Mouse (Mus musculus) mouse trophoblast stem cell (cell line): ENCODE measurements around the gene Slc28a2.
"Not testable (repeated sequence)": the region's sequence is repeated elsewhere in the genome, so short reads cannot be mapped to it uniquely, and the experiment has no call there.

Experiments used
- in situ Hi-C, 2 experiments: fragments of 300-500 bp; cut with MseI, MboI; formaldehyde crosslinking; loops; 2 replicates in 1 of 2; 3 replicates in 1 of 2; pipeline ENCODE4 v1.15.1; 2025

Slc28a2 gene

GRCm38 (mm10) chr2:122426200-122426599 is at the start of gene Slc28a2:
Gene Slc28a2, plus strand, starts transcription at chr2:122426477.
- in situ Hi-C loops, result not testable (repeated sequence)

DNA sequence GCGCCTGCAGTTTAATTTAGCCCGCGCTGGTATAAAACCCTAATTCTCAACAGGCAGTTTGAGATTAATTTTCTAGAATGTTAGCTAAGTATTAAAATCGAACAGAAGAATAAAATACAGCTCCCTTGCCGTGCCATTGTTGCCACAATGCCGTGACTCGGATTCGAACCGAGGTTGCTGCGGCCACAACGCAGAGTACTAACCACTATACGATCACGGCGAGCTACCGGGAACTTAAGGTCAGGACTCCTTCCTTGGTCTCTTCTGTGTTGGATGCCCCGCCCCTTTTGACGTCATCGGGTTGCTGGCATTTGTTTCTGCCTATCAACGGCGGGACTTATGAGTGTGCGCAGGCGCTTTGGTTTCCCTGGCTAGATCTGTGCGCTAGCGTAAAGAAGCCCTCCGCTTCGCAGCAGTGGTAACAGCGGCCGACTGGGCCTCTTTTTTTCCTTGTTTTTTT is 49.0 kb upstream of the Slc28a2 start:
- in situ Hi-C loops, result no loop called here

DNA sequence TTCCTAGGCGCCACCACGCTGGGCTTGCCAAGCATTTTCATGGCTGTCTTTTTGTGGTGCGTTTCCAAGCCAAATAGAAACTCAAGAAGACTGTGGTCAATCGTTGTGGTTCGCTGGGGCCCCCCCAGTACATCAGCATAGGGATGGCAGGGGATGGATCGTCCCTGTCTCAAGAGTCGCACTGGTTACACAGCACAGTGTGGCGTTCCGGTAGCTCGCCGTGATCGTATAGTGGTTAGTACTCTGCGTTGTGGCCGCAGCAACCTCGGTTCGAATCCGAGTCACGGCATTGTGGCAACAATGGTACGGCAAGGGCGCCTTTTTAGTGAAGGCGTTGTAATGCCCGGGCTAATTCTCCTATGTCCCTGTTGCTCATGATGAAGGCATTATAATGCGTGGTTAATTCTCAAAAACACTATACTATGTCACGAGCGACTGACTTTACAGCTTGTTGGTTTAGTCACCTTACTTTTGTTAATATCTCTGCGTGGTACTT is 48.5 kb upstream of the Slc28a2 start:
- in situ Hi-C loops, result no loop called here

- in situ Hi-C loops, result no loop called here
Measured at GRCm38 (mm10) chr2:122378421-122379291, 47.6 kb upstream of the Slc28a2 start.

DNA sequence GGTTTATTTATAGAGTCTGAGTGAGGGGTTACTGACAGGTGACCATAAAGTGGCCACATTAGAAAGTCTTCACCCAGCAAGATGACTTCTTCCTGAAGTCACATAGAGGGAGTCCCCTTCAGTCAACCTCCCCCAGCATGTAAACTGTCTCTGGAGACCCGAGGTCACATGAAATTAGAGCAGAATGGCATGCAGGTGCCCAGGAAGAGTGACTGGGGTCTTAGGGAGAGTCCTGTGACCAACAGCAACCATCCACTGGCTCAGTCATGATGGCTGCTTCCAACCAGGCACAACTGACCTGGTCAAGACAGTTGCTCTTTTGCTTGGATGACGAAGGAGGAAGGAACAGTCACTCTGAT is 47.0 kb upstream of the Slc28a2 start:
- in situ Hi-C loops, result no loop called here

DNA sequence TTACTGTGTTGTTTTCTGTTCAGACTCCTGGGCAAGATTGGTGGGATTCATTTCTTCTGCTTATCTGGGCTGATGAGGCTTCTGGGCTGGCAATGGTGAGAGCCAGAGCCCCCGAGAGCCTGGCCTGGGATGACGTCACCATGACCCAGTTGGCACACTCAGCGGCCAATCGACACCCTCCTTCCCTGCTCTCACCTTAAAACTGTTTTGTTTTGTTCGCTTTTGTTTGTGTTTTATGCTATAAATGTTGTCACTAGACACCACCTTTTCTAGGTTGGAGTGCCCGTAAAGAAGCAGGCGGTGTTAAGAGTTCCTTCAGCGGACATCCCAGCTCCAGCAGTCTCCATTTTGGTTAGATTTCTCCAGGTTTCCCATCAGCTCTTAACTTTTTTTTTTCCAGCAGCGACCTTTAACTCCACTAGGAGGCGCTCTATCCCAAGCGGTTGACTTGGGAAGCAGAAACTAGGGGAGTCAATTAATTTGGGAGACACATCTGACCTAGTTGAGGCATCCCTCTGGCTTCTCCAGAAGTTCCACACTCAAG is 45.4 kb upstream of the Slc28a2 start:
- in situ Hi-C loops, result loop anchor here (5.0 to 10.0 kb wide), 5 partner anchors 84 to 364 kb away; no protein-coding TSS in a partner anchor

GRCm38 (mm10) chr2:122381329-122382103 is 44.8 kb upstream of the Slc28a2 start:
- in situ Hi-C loops, result loop anchor here (5.0 to 10.0 kb wide), 5 partner anchors 83 to 363 kb away; no protein-coding TSS in a partner anchor

GRCm38 (mm10) chr2:122382121-122382520 is 44.2 kb upstream of the Slc28a2 start:
- in situ Hi-C loops, result loop anchor here (5.0 to 10.0 kb wide), 5 partner anchors 83 to 363 kb away; no protein-coding TSS in a partner anchor

GRCm38 (mm10) chr2:122385095-122385494 is 41.2 kb upstream of the Slc28a2 start:
- in situ Hi-C loops, result loop anchor here (10.0 kb wide), 4 partner anchors 80 to 360 kb away; no protein-coding TSS in a partner anchor

DNA sequence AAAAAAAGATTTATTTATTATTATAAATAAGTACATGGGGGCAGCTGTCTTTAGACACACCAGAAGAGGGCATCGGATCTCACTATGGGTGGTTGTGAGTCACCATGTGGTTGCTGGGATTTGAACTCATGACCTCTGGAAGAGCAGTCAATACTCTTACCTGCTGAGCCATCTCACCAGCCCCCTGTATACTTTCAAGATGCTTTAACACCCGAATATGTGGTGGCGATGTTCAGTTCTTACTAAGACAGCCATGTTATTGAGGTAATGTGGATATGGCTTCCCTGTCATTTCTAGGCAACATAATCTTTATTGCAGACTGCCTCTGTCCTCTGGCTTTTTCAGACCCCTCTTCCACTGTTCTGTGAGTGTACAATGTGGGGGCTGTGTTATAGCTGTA is 39.1 kb upstream of the Slc28a2 start:
- in situ Hi-C loops, result loop anchor here (10.0 kb wide), 4 partner anchors 78 to 358 kb away; no protein-coding TSS in a partner anchor

- in situ Hi-C loops, result no loop called here
Measured at GRCm38 (mm10) chr2:122396150-122396549, 30.1 kb upstream of the Slc28a2 start.

GRCm38 (mm10) chr2:122407607-122408006 is 18.7 kb upstream of the Slc28a2 start:
- in situ Hi-C loops, result loop anchor here in 1 of 2 experiments (5.0 kb wide), 1 partner anchor 65 kb away; no protein-coding TSS in a partner anchor

GRCm38 (mm10) chr2:122408928-122409327 is 17.3 kb upstream of the Slc28a2 start:
- in situ Hi-C loops, result loop anchor here in 1 of 2 experiments (5.0 kb wide), 1 partner anchor 63 kb away; no protein-coding TSS in a partner anchor

DNA sequence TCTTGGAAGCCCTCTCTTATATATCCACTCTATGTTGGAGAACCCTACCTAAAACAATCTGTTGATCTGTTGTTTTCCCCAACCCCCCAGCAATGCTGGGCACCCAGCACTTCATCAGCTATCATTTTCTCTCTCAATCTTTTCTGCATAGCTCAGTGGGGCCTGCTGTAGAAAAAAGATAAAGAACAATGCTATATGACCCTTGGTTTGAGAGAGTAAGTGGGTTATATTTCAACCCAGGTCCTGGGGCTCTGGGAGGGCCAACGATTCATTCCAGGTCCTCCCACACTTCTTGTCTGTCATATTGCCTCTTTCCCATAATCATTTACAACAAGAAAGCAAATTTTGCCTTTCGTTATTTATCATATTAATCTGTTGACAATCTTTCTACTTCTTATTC is 368 bp downstream of the Slc28a2 start:
- in situ Hi-C loops, result not testable (repeated sequence)

- in situ Hi-C loops, result not testable (repeated sequence)
Measured at GRCm38 (mm10) chr2:122438706-122439482, 12.6 kb downstream of the Slc28a2 start.

- in situ Hi-C loops, result not testable (repeated sequence)
Measured at GRCm38 (mm10) chr2:122440521-122440920, 14.2 kb downstream of the Slc28a2 start.

DNA sequence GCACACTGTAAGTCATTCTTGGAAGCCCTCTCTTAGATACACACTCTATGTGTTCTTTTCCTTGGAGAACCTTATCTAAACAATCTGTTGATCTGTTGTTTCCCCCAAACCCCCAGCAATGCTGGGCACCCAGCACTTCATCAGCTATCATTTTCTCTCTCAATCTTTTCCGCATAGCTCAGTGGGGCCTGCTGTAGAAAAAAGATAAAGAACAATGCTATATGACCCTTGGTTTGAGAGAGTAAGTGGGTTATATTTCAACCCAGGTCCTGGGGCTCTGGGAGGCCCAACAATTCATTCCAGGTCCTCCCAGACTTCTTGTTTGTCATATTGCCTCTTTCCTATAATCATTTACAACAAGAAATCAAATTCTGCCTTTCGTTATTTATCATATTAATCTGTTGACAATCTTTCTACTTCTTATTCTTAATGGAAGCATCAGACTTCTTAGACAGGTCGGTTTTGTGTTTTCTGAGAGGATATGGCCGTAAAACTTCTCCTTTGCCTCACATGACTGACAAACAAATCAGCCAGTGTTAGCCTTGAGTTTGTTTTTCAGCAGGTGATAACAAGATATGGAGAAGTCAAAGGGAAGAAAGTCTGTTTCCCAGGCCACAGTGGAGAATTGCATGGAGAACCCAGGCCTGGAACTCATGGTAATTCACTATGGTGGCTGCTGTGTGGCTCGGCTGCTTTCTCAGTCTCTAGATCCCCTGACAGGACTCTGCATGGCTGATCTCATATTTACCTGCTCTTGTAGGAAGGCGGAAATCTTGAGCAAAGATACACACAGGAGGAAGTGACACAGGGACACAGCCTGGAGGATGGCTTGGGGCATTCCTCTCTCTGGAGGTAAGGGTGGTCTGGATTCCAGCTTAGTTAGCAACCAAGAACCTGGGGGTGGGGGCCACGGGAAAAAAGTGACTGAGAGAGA is 15.0 kb downstream of the Slc28a2 start:
- in situ Hi-C loops, result no loop called here

GRCm38 (mm10) chr2:122450351-122450750 is 24.1 kb downstream of the Slc28a2 start:
- in situ Hi-C loops, result no loop called here

- in situ Hi-C loops, result no loop called here
Measured at GRCm38 (mm10) chr2:122452426-122452825, 26.1 kb downstream of the Slc28a2 start.
